Mouse (Mus musculus): Measurements from ENCODE around the gene Per1. TPM values are rescaled to one million over a fixed set of nuclear protein-coding genes. Genes with fewer than 3 reads are reported as not detected.
A peak's percentile ranks its signal among the peaks of the same experiment; 100 is the strongest.

Per1 gene
- polyA plus RNA-seq, 1 experiment from 2014 or later: 9.4 TPM

DNA sequence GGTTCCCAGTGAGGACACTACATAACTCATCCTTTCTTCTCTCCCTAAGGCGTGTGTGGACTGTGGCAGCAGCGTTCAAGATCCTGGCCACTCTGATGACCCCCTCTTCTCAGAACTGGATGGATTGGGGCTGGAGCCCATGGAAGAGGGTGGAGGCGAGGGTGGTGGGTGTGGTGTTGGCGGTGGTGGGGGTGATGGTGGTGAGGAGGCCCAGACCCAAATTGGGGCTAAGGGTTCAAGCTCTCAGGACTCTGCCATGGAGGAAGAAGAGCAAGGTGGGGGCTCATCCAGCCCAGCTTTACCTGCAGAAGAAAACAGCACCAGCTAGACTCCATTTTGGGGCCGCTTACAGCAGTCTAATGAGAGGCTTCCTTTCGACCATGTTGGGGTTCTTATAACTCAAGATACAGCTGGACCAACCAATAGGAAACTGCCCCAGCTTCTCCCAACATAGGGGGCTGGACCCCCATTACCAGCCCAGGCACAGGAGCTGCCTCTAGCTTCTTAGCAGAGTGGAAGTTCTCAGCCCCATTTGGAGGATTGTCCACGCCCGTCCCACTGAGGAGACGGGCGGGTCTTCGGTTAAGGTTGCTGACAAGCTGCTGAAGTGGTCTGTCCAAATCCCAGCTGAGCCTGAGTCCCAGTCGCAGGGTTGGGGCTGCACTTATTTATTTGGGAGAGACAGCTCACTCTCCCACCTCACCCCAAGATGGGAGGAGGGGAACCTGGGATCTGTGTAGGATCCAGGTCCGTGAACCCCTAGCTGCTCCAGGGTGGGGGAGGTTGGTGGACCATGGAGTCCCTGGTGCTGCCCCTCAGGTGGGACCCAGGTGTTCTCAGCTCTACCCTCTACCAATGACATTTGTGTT is 14.2 kb downstream of the Per1 start:
- ATAC-seq (ENCODE audit: insufficient number of reproducible peaks, low FRiP score): no peak
- H3K9me3 ChIP-seq (replicated peaks): no peaks in the 10 kb centered on the region
- no peak overlapping the region for H3K27ac ChIP-seq (ENCODE audit: poor library complexity, severe bottlenecking)
- H3K4me2 ChIP-seq: no peak overlapping the region
- no peaks in the 10 kb centered on the region for H3K27me3 ChIP-seq (replicated peaks)
- no peak overlapping the region for H3K9ac ChIP-seq
- peaks cover 54% of the 10 kb centered on the region for H3K36me3 ChIP-seq
- peaks cover 19% of the 10 kb centered on the region for H3K4me1 ChIP-seq (replicated peaks)
- H3K4me3 ChIP-seq: no peak overlapping the region
- 75% methylated on average over 13 of the region's 13 CpGs for WGBS

DNA sequence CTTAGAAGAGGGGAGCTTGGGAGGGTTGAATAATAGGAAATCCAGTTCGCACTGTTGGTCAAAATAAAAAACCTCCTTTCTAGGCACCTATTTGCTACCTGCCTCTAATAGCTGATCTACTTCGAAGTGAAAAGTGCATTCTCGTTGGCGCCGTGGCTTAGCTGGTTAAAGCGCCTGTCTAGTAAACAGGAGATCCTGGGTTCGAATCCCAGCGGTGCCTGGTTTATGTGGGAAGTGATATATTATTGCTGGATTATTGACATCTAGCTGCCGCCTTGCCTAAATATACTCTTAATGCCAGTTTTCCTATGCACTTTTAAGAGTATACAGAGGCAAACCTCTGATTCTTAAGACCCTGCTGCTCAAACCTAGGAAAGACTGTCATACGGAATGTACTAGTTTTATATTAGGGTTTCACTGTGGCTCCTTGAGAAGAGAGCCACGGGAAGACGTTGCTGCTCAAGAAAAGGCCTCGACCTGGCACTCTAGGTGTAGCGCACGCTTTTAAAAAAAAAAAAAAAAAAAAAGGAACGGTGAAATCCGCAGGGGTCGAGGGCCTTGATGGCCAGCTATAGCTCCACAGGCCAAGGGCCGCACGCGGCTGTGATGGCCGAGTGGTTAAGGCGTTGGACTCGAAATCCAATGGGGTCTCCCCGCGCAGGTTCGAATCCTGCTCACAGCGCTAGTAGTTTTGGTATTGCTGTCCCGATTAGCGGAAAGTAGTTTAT is 15.5 kb downstream of the Per1 start:
- H3K36me3 ChIP-seq: peaks cover 42% of the 10 kb centered on the region
- peak; percentile 80; the same call in 1 of the 2 replicates for ATAC-seq (ENCODE audit: insufficient number of reproducible peaks, low FRiP score)
- H3K9ac ChIP-seq: peak overlapping the region; percentile 66
- H3K4me3 ChIP-seq: peak overlapping the region; percentile 56
- peaks cover 19% of the 10 kb centered on the region for H3K4me1 ChIP-seq (replicated peaks)
- peak overlapping the region; percentile 70 for H3K27ac ChIP-seq (ENCODE audit: poor library complexity, severe bottlenecking)
- no peaks in the 10 kb centered on the region for H3K9me3 ChIP-seq (replicated peaks)
- H3K4me2 ChIP-seq: peak overlapping the region; percentile 60
- no peaks in the 10 kb centered on the region for H3K27me3 ChIP-seq (replicated peaks)
- WGBS: 1% methylated on average over 30 of the region's 30 CpGs

DNA sequence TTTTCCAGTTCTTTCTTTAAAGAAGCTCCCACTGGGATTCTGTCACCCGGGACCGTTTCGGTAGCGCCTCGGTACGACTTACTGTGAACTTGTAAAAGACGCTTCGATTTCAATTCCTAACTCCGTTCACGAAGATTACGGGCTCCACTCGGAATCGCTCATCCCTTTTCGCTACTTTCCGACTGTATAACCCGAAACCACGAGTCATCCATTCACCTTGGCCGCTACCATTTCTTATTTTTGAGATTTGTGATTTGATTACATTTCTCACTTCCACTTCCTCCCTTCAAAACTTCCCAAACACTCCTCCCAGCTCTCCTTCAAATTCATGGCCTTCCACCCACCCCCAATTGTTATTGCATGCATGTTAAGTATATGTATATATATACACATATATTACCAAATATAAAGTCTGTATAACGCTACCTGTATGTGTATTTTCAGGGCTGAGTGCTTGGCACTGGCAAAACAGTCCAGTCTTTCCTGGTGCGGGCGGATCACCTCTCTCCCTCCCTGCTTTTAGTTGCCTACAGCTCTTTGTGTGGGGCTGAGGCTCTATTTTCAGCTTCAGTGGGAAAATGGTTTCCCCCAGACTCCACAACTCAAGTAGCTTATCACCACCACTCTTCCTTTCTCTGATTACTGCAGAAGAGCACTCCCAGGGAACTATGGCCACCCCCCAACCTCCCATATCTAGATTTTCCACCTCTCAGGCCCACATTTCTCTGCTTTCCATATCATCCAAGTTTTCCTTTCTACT is 16.2 kb downstream of the Per1 start:
- peak overlapping the region; percentile 56 for H3K4me3 ChIP-seq
- peak overlapping the region; percentile 66 for H3K9ac ChIP-seq
- peaks cover 34% of the 10 kb centered on the region for H3K36me3 ChIP-seq
- H3K9me3 ChIP-seq (replicated peaks): no peaks in the 10 kb centered on the region
- 3% methylated on average over 21 of the region's 21 CpGs for WGBS
- H3K4me1 ChIP-seq (replicated peaks): peaks cover 19% of the 10 kb centered on the region
- peak overlapping the region; percentile 60 for H3K4me2 ChIP-seq
- no peaks in the 10 kb centered on the region for H3K27me3 ChIP-seq (replicated peaks)
- ATAC-seq (ENCODE audit: insufficient number of reproducible peaks, low FRiP score): no peak
- H3K27ac ChIP-seq (ENCODE audit: poor library complexity, severe bottlenecking): peak overlapping the region; percentile 70

DNA sequence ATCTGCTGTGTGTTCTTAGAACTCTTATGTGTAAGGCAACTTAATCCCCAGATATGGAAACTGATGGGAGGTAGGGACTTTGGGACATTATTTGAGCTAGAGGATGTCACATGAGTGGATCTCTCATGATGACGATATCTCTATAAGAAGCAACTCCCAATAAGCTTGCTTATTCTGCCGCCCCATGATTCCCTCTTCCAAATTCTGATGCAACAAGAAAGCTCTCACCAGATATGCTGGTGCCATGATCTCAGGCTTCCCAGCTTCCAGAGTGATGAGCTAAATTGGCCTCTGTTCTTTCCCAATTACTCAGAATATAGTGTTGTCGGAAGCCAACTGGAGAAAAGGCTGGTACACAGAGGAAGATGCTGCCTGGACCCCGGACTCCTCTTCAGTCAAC is 16.8 kb downstream of the Per1 start:
- Histone ChIP-seq H3K9ac (0 out of 2 replicates have a peak overlapping the region, but pooled peaks have one; percentile 25), H3K4me3 (peak overlapping the region; percentile 56; the same call in 1 of the 2 replicates), H3K27ac (ENCODE audit: poor library complexity, severe bottlenecking) (peak overlapping the region; percentile 70), H3K9me3 (replicated peaks) (no peaks in the 10 kb centered on the region), H3K36me3 (peaks cover 28% of the 10 kb centered on the region), H3K27me3 (replicated peaks) (no peaks in the 10 kb centered on the region), H3K4me1 (replicated peaks) (peaks cover 20% of the 10 kb centered on the region), H3K4me2 (peak overlapping the region; percentile 46)
- ATAC-seq (ENCODE audit: insufficient number of reproducible peaks, low FRiP score): no peak
- WGBS: 50% methylated on average over 4 of the region's 4 CpGs

DNA sequence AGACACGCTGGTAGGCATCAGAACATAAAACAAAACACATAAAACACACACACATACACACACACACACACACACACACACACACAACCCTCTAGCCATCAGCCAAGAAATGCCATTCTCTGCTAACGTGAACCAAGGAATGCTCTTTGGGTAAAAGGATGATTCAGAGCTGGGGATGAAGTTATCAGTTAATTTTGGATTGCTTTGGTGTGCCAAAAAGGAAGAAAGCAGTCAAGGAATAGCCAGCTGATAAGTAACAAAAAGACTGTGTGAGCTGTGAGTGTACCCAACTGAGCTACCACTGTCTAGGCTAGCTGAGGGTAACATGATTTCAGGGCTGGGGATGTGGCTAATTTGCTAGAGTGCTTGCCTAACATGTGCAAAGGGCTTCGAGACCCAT is 19.0 kb downstream of the Per1 start:
- no peaks in the 10 kb centered on the region for H3K27me3 ChIP-seq (replicated peaks)
- 59% methylated on average over 3 of the region's 3 CpGs for WGBS
- no peak overlapping the region for H3K27ac ChIP-seq (ENCODE audit: poor library complexity, severe bottlenecking)
- peaks cover 6% of the 10 kb centered on the region for H3K36me3 ChIP-seq
- ATAC-seq (ENCODE audit: insufficient number of reproducible peaks, low FRiP score): no peak
- H3K4me2 ChIP-seq: no peak overlapping the region
- H3K4me1 ChIP-seq (replicated peaks): peaks cover 25% of the 10 kb centered on the region
- H3K9me3 ChIP-seq (replicated peaks): no peaks in the 10 kb centered on the region
- H3K9ac ChIP-seq: no peak overlapping the region
- H3K4me3 ChIP-seq: no peak overlapping the region

DNA sequence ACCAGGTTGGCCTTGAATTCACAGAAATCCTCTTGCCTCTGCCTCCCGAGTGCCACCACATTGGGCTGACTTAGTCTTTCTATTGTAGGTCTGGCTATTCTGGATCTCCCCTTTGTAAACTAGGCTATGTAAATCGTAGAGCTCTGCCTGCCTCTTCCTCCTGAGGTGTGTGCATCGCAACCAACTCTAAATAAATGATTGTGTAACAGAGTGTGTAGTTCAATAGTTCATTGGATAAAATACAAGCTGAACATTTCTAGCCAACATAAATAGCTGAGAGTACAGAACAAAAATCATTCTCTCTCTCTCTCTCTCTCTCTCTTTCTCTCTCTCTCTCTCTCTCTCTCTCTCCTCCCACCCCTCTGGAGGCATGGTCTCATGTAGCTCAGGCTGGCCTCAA is 19.6 kb downstream of the Per1 start:
- H3K27ac ChIP-seq (ENCODE audit: poor library complexity, severe bottlenecking): no peak overlapping the region
- 78% methylated on average over 3 of the region's 3 CpGs for WGBS
- no peaks in the 10 kb centered on the region for H3K27me3 ChIP-seq (replicated peaks)
- peaks cover under 1% of the 10 kb centered on the region; the same call in 1 of the 2 replicates for H3K36me3 ChIP-seq
- no peaks in the 10 kb centered on the region for H3K9me3 ChIP-seq (replicated peaks)
- H3K9ac ChIP-seq: no peak overlapping the region
- H3K4me2 ChIP-seq: no peak overlapping the region
- H3K4me3 ChIP-seq: no peak overlapping the region
- H3K4me1 ChIP-seq (replicated peaks): peaks cover 29% of the 10 kb centered on the region
- no peak for ATAC-seq (ENCODE audit: insufficient number of reproducible peaks, low FRiP score)

DNA sequence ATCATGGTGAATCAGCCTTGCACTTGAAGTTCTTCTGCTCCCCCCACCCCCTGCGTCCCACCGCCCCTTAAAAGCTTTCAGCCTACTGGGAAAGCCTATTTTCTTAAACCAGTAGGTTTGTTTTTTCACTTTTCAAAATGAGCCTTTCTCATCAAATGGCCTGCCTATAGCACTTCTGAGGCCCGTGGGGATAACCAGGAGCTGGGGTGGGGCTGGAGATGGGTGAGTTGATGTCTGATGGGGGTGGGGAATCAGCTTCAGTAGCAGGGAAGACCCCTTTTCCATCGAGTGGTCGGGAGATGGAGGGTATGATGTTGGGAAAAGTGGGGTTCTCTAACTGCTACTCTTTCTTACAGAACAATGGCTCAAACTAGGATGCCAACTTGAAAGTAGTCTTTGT is 21.8 kb downstream of the Per1 start:
- Histone ChIP-seq H3K27me3 (replicated peaks) (no peaks in the 10 kb centered on the region), H3K4me3 (peak overlapping the region; percentile 73; the same call in 1 of the 2 replicates), H3K4me1 (replicated peaks) (peaks cover 35% of the 10 kb centered on the region), H3K9me3 (replicated peaks) (no peaks in the 10 kb centered on the region), H3K9ac (no peak overlapping the region), H3K36me3 (no peaks in the 10 kb centered on the region), H3K4me2 (peak overlapping the region; percentile 90), H3K27ac (ENCODE audit: poor library complexity, severe bottlenecking) (no peak overlapping the region)
- ATAC-seq (ENCODE audit: insufficient number of reproducible peaks, low FRiP score): no peak
- 53% methylated on average over 5 of the region's 5 CpGs for WGBS

DNA sequence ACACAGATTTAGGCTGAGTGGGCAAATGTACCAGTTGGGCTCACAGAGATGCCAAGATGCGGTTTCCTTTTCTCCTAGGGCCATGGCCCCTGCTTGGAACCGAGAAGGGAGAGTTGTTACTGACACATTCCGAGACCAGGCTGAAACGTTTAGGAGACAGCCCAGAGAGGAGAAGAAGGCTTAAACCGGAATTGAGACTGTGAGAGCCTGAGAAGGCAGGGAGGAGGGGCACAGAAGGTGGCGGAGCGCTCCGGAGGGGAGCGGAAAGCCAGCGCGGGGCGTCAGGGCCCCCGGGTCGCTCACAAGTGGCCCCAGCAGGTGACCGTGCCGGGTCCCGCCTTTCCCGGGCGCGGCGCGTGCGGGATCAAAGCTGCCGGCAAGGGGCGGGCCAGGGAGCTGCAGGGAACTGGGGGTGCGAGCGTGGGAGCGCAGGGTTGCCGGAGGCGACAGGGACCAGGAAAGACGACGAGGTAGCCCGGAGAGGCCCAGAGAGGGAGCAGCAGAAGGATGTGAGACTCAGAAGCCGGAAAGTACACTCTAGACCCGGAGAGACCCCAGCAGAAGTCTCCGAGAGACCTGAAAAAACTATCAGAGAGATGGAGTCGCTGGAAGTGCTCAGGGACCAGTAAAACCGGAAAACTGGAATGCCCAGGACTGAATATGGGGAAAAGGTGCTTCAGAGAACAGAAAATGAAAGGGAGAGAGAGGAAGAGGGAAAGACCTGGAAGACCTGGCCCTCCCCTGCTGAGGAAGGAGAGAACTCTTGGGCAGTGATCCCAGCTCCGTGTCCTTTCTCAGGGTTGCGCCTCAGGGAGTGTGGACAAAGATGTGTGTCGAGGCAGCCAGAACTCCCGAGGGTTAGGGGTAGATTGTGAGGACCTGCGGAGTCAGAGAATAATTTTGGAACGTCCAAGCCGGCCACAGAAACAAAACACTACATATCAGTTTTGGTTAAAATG is 23.0 kb downstream of the Per1 start:
- Histone ChIP-seq H3K36me3 (no peaks in the 10 kb centered on the region), H3K27me3 (replicated peaks) (no peaks in the 10 kb centered on the region), H3K4me3 (peak overlapping the region; percentile 73), H3K4me1 (replicated peaks) (peaks cover 29% of the 10 kb centered on the region), H3K9me3 (replicated peaks) (no peaks in the 10 kb centered on the region), H3K27ac (ENCODE audit: poor library complexity, severe bottlenecking) (peak overlapping the region; percentile 84), H3K4me2 (peak overlapping the region; percentile 90), H3K9ac (peak overlapping the region; percentile 83)
- peak; percentile 28; the same call in 1 of the 2 replicates for ATAC-seq (ENCODE audit: insufficient number of reproducible peaks, low FRiP score)
- WGBS: under 1% methylated on average over 45 of the region's 45 CpGs

DNA sequence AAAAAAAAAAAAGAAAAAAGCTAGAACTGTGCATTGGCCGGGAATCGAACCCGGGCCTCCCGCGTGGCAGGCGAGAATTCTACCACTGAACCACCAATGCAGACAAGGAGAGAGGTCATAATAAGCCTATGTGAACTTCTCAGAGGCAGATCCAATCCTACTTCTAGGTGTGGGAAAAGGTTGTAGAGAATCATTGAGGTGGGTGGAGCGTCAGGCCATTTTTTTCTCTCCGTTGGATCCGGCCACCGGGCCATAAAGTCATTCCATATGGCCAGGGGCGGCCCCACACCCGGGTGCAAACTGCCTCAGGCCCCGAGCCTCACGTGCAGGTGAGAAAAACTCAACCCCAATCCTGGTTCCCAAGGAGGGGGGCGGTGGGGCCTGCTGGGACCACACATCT is 23.7 kb downstream of the Per1 start:
- no peak for ATAC-seq (ENCODE audit: insufficient number of reproducible peaks, low FRiP score)
- Histone ChIP-seq H3K9ac (peak overlapping the region; percentile 34; the same call in 1 of the 2 replicates), H3K4me1 (replicated peaks) (peaks cover 29% of the 10 kb centered on the region), H3K9me3 (replicated peaks) (no peaks in the 10 kb centered on the region), H3K27ac (ENCODE audit: poor library complexity, severe bottlenecking) (no peak overlapping the region), H3K27me3 (replicated peaks) (no peaks in the 10 kb centered on the region), H3K4me3 (peak overlapping the region; percentile 73), H3K36me3 (no peaks in the 10 kb centered on the region), H3K4me2 (peak overlapping the region; percentile 90)
- WGBS: under 1% methylated on average over 15 of the region's 15 CpGs
